Mouse (Mus musculus) lung, postnatal 14 days (tissue): ENCODE measurements at regions not wholly inside any gene's neighbourhood (a gene's known extent, or its start where the extent isn't known, plus 50 kb on each side); places are given as distances from the start of the nearest gene placed in this dataset.
A peak's percentile ranks its signal among the peaks of the same experiment; 100 is the strongest.
"Not testable (repeated sequence)": the region's sequence is repeated elsewhere in the genome, so short reads cannot be mapped to it uniquely, and the experiment has no call there.

Source experiments
- DNase-seq: peaks from one replicate; pipeline ENCODE4 v3.0.0; 2021

- no peak for DNase-seq
These were observed 52.3 kb upstream of the Gpd2 start for GRCm38 (mm10) chr2:57185151-57185550.

GRCm38 (mm10) chr2:57183108-57183507 is 54.3 kb upstream of the Gpd2 start:
- DNase-seq = not testable (repeated sequence)

- DNase-seq = peak; percentile 96
These were observed 55.5 kb upstream of the Gpd2 start for GRCm38 (mm10) chr2:57181692-57182541.

GRCm38 (mm10) chr2:57181350-57181691 is 56.1 kb upstream of the Gpd2 start:
- no peak for DNase-seq

- no peak for DNase-seq
These were observed 54.3 kb upstream of the Nr4a2 start for GRCm38 (mm10) chr2:57178056-57178455.

GRCm38 (mm10) chr2:57176547-57176946 is 52.7 kb upstream of the Nr4a2 start:
- DNase-seq = no peak

GRCm38 (mm10) chr2:57175219-57175618 is 51.4 kb upstream of the Nr4a2 start:
- DNase-seq = no peak
